Mouse (Mus musculus): ENCODE data around the gene Sc5d. TPM values are rescaled to one million over a fixed set of nuclear protein-coding genes. Genes with fewer than 3 reads are reported as not detected.

Sc5d gene
- polyA plus RNA-seq, 1 experiment from 2014 or later: 61.9 TPM

DNA sequence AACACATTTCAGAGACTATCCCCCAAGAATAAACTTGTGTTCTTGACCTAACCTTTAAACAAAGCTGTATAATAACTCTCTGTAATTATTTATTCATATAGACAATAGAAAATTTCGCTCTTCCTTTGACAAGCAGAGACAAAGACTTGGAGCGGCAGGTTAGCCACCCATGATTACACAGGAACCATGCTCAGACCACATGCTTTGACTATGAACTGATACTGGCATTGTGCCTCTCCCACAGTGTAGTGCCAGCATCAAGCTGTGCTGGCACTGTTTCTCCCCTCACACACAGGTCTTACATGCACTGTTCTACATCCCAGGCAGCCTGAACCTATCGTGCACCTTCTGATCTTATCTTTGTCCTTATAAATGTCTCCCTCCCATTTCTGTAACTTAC, 23.0 kb downstream of the Sc5d start:
- Histone ChIP-seq H3K36me3 (ENCODE audit: control insufficient read depth, insufficient read depth, low read length) (no peaks in the 10 kb centered on the region), H3K27me3 (replicated peaks; ENCODE audit: control insufficient read depth, insufficient read depth, low read length) (no peaks in the 10 kb centered on the region), H3K9ac (ENCODE audit: low read length) (peak overlapping the region; percentile 38), H3K4me3 (ENCODE audit: low read depth, low read length) (no peak overlapping the region), H3K4me2 (ENCODE audit: low read length) (peak overlapping the region; percentile 33; the same call in 1 of the 2 replicates), H3K27ac (ENCODE audit: low read depth, low read length) (peak overlapping the region; percentile 70; the same call in 1 of the 2 replicates), H3K4me1 (ENCODE audit: control insufficient read depth, insufficient read depth, low read length) (peaks cover 9% of the 10 kb centered on the region), H3K9me3 (replicated peaks; ENCODE audit: control insufficient read depth, low read length) (no peaks in the 10 kb centered on the region)
- 31% methylated on average over 3 of the region's 3 CpGs for WGBS
- DNase-seq (ENCODE audit: low spot score) (peak; percentile 74), ATAC-seq (peak; percentile 88)

DNA sequence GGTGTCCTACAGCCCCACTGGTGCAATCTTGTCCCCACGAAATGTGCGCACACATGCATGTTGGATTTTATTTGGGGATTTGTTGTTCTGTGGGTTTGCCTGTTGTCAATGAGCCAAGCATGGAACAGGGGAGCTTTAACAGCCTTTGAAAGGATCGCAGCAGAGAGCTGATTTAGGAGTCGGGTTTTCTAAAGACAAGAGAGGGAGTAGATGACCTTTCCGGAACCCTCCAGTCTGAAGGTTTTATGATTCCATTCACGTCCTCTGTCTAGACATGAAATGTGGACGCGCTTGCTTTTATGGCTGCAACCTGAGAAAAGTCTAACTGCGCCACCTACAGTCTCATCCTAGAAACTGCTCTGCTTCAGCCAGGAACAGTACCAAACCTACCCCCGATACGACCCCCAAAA, 23.5 kb downstream of the Sc5d start:
- ATAC-seq: peak; percentile 93
- peak overlapping the region; percentile 70 for H3K27ac ChIP-seq (ENCODE audit: low read depth, low read length)
- H3K36me3 ChIP-seq (ENCODE audit: control insufficient read depth, insufficient read depth, low read length): no peaks in the 10 kb centered on the region
- H3K9ac ChIP-seq (ENCODE audit: low read length): peak overlapping the region; percentile 38
- peaks cover 9% of the 10 kb centered on the region for H3K4me1 ChIP-seq (ENCODE audit: control insufficient read depth, insufficient read depth, low read length)
- H3K27me3 ChIP-seq (replicated peaks; ENCODE audit: control insufficient read depth, insufficient read depth, low read length): no peaks in the 10 kb centered on the region
- DNase-seq (ENCODE audit: low spot score): peak; percentile 97
- no peaks in the 10 kb centered on the region for H3K9me3 ChIP-seq (replicated peaks; ENCODE audit: control insufficient read depth, low read length)
- 11% methylated on average over 11 of the region's 11 CpGs for WGBS
- peak overlapping the region; percentile 33 for H3K4me2 ChIP-seq (ENCODE audit: low read length)
- H3K4me3 ChIP-seq (ENCODE audit: low read depth, low read length): no peak overlapping the region

DNA sequence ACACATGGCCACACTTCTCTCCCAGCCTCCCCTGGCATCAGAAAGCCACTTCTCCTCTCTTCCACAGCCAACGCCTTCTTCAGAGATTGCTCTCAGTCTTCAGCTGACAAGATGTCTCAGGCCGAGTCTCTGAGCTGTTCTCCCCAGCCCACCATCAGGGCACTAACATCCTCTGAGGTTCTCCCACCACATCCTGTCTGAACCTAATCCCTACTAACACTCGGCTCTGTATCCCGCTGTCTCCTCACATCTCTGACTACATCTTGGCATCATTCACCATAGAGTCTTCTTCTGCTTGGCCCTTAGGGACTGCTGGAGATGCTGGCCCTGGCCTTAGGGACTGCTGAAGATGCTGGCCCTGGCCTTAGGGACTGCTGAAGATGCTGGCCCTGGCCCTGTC, 25.2 kb downstream of the Sc5d start:
- Histone ChIP-seq H3K36me3 (ENCODE audit: control insufficient read depth, insufficient read depth, low read length) (no peaks in the 10 kb centered on the region), H3K4me1 (ENCODE audit: control insufficient read depth, insufficient read depth, low read length) (peaks cover 9% of the 10 kb centered on the region), H3K4me3 (ENCODE audit: low read depth, low read length) (no peak overlapping the region), H3K27ac (ENCODE audit: low read depth, low read length) (no peak overlapping the region), H3K4me2 (ENCODE audit: low read length) (no peak overlapping the region), H3K9me3 (replicated peaks; ENCODE audit: control insufficient read depth, low read length) (no peaks in the 10 kb centered on the region), H3K27me3 (replicated peaks; ENCODE audit: control insufficient read depth, insufficient read depth, low read length) (no peaks in the 10 kb centered on the region), H3K9ac (ENCODE audit: low read length) (no peak overlapping the region)
- WGBS: 92% methylated on average over 4 of the region's 4 CpGs
- ATAC-seq (no peak), DNase-seq (ENCODE audit: low spot score) (no peak)

DNA sequence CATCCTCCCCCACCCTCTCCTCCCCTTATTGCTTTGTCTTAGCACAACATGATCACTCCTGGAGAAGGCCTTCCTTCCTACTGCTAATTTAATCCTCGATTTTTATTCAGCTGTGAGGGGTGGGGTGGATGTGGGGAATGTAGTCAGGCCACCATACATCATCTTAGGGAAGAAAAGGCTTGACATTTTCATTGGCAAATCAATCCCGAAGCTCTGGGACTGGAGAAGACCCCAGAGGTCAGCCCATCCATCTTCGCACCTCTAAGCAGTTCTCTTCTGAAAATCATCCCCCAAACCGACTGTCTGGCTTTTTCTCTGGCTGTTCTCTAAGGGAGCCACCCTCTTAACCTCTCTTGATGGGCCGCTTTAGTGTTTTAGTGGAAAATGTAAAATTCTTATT, 32.9 kb downstream of the Sc5d start:
- ATAC-seq (no peak), DNase-seq (ENCODE audit: low spot score) (no peak)
- Histone ChIP-seq H3K9ac (ENCODE audit: low read length) (no peak overlapping the region), H3K4me1 (ENCODE audit: control insufficient read depth, insufficient read depth, low read length) (no peaks in the 10 kb centered on the region), H3K9me3 (replicated peaks; ENCODE audit: control insufficient read depth, low read length) (no peaks in the 10 kb centered on the region), H3K27ac (ENCODE audit: low read depth, low read length) (no peak overlapping the region), H3K36me3 (ENCODE audit: control insufficient read depth, insufficient read depth, low read length) (no peaks in the 10 kb centered on the region), H3K27me3 (replicated peaks; ENCODE audit: control insufficient read depth, insufficient read depth, low read length) (no peaks in the 10 kb centered on the region), H3K4me3 (ENCODE audit: low read depth, low read length) (no peak overlapping the region), H3K4me2 (ENCODE audit: low read length) (no peak overlapping the region)
- WGBS: 79% methylated on average over 5 of the region's 5 CpGs

- ATAC-seq: no peak
- no peaks in the 10 kb centered on the region for H3K36me3 ChIP-seq (ENCODE audit: control insufficient read depth, insufficient read depth, low read length)
- H3K27me3 ChIP-seq (replicated peaks; ENCODE audit: control insufficient read depth, insufficient read depth, low read length): no peaks in the 10 kb centered on the region
- no peak overlapping the region for H3K4me2 ChIP-seq (ENCODE audit: low read length)
- no peaks in the 10 kb centered on the region for H3K9me3 ChIP-seq (replicated peaks; ENCODE audit: control insufficient read depth, low read length)
- WGBS: 90% methylated on average over 2 of the region's 2 CpGs
- H3K9ac ChIP-seq (ENCODE audit: low read length): no peak overlapping the region
- H3K4me1 ChIP-seq (ENCODE audit: control insufficient read depth, insufficient read depth, low read length): no peaks in the 10 kb centered on the region
- no peak overlapping the region for H3K27ac ChIP-seq (ENCODE audit: low read depth, low read length)
- H3K4me3 ChIP-seq (ENCODE audit: low read depth, low read length): no peak overlapping the region
- no peak for DNase-seq (ENCODE audit: low spot score)
These were observed 33.7 kb downstream of the Sc5d start for GRCm38 (mm10) chr9:42230333-42230732.

DNA sequence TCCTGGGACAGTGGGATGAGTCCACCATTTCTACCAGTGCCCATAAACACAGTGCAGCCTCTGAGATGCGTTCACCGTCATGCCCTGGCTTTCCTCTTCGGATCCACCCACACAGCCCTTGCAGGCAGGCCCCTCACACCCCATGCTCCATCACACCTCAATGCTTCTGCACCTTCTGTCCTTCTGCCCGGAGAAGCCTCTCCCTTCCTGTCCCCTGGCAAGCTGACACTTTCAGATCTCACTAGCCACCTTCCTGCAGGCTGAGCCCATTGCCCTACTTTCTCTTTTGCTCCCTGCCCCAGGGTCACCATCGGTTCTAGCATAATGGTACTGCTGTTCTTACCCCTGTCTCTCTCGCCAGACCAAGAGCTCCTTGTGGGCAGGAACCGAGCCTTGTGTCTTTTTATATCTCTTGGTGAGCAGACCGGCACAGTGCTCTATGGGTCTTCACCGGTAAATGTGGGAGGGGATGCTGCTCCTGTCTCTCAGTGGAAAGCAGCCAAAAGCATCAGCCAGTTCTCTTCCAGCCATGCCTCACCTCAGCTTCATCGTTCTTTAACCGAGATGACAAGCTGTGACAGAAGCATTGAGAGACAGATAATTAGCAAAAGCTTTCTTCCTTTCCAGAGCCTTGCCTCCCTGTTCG, 34.5 kb downstream of the Sc5d start:
- Histone ChIP-seq H3K36me3 (ENCODE audit: control insufficient read depth, insufficient read depth, low read length) (no peaks in the 10 kb centered on the region), H3K4me3 (ENCODE audit: low read depth, low read length) (no peak overlapping the region), H3K4me1 (ENCODE audit: control insufficient read depth, insufficient read depth, low read length) (no peaks in the 10 kb centered on the region), H3K4me2 (ENCODE audit: low read length) (no peak overlapping the region), H3K9me3 (replicated peaks; ENCODE audit: control insufficient read depth, low read length) (no peaks in the 10 kb centered on the region), H3K9ac (ENCODE audit: low read length) (no peak overlapping the region), H3K27ac (ENCODE audit: low read depth, low read length) (no peak overlapping the region), H3K27me3 (replicated peaks; ENCODE audit: control insufficient read depth, insufficient read depth, low read length) (no peaks in the 10 kb centered on the region)
- whole genome bisulfite sequencing: 72% methylated on average over 12 of the region's 12 CpGs
- ATAC-seq: no peak
- peak; percentile 20 for DNase-seq (ENCODE audit: low spot score)

DNA sequence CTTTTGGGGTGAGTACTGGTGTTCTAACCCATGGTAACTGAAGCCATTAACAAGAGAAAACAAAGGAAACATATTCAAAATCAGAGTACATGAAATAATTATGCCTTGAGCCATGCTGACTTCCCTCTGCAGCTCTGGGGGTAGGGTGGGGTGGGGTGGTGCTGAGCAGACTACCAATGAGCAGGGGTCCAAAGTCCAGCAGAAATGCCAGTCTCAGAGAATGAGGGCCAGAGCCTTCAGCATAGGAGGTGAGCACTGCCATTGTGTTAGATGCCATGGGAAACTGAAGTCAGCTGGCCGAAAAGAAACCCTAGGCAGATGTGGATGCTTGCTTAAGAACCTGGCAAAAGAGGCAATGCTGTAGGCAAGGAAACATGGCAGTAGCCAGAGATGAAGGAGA, 36.3 kb downstream of the Sc5d start:
- no peaks in the 10 kb centered on the region for H3K4me1 ChIP-seq (ENCODE audit: control insufficient read depth, insufficient read depth, low read length)
- no peak overlapping the region for H3K9ac ChIP-seq (ENCODE audit: low read length)
- DNase-seq (ENCODE audit: low spot score) (no peak), ATAC-seq (no peak)
- H3K36me3 ChIP-seq (ENCODE audit: control insufficient read depth, insufficient read depth, low read length): no peaks in the 10 kb centered on the region
- no peaks in the 10 kb centered on the region for H3K27me3 ChIP-seq (replicated peaks; ENCODE audit: control insufficient read depth, insufficient read depth, low read length)
- 91% methylated on average over 1 of the region's 1 CpGs for WGBS
- no peak overlapping the region for H3K27ac ChIP-seq (ENCODE audit: low read depth, low read length)
- no peaks in the 10 kb centered on the region for H3K9me3 ChIP-seq (replicated peaks; ENCODE audit: control insufficient read depth, low read length)
- H3K4me3 ChIP-seq (ENCODE audit: low read depth, low read length): no peak overlapping the region
- no peak overlapping the region for H3K4me2 ChIP-seq (ENCODE audit: low read length)

- no peak for ATAC-seq
- WGBS: 70% methylated on average over 12 of the region's 12 CpGs
These were observed 44.9 kb downstream of the Sc5d start for GRCm38 (mm10) chr9:42219001-42219660.

DNA sequence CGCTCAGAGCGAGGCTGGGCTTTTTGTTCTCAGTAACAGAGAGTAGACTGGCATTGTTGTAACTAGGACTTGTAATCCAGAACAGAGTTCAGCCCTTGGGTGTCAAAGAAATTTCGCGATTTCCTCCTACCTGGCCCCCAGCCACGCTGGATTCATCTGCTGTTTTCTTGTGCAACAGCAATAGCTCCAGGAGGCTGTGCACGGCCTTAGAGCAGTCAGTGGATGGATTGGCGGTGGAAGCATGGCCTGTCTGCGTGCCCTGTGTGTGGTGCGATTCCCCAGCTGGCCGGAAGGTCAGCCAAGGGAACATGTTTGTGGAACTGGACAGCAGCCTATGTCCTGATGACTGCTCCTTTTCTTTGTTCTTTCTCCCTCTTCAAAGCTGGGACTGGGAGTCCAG, 46.4 kb downstream of the Sc5d start:
- ATAC-seq (no peak), DNase-seq (ENCODE audit: low spot score) (no peak)
- WGBS: 82% methylated on average over 10 of the region's 10 CpGs

More at GRCm38 (mm10) chr9:42219001-42219660, 44.9 kb downstream of the Sc5d start:
- Histone ChIP-seq H3K9ac (ENCODE audit: low read length) (no peak overlapping the region), H3K27ac (ENCODE audit: low read depth, low read length) (no peak overlapping the region), H3K9me3 (replicated peaks; ENCODE audit: control insufficient read depth, low read length) (no peaks in the 10 kb centered on the region), H3K36me3 (ENCODE audit: control insufficient read depth, insufficient read depth, low read length) (no peaks in the 10 kb centered on the region), H3K4me3 (ENCODE audit: low read depth, low read length) (no peak overlapping the region), H3K27me3 (replicated peaks; ENCODE audit: control insufficient read depth, insufficient read depth, low read length) (no peaks in the 10 kb centered on the region), H3K4me2 (ENCODE audit: low read length) (no peak overlapping the region), H3K4me1 (ENCODE audit: control insufficient read depth, insufficient read depth, low read length) (peaks cover 7% of the 10 kb centered on the region)
- DNase-seq (ENCODE audit: low spot score): no peak

More for the DNA sequence above, 46.4 kb downstream of the Sc5d start:
- Histone ChIP-seq H3K9ac (ENCODE audit: low read length) (no peak overlapping the region), H3K27me3 (replicated peaks; ENCODE audit: control insufficient read depth, insufficient read depth, low read length) (no peaks in the 10 kb centered on the region), H3K4me2 (ENCODE audit: low read length) (no peak overlapping the region), H3K27ac (ENCODE audit: low read depth, low read length) (no peak overlapping the region), H3K4me3 (ENCODE audit: low read depth, low read length) (no peak overlapping the region), H3K36me3 (ENCODE audit: control insufficient read depth, insufficient read depth, low read length) (no peaks in the 10 kb centered on the region), H3K9me3 (replicated peaks; ENCODE audit: control insufficient read depth, low read length) (no peaks in the 10 kb centered on the region), H3K4me1 (ENCODE audit: control insufficient read depth, insufficient read depth, low read length) (peaks cover 7% of the 10 kb centered on the region)

All from forebrain, embryonic 14.5 days (tissue).